In genomic region chr11:57011691-57012039, GRCm38 (mm10) we compare ENCODE assay signal across 9 mouse cellular contexts. TPM values are rescaled to one million over a fixed set of nuclear protein-coding genes. Genes with fewer than 3 reads are reported as not detected.
DNase-seq lines count a peak whose midpoint lies in the region; ATAC-seq and TF ChIP-seq lines count a peak whose summit lies in the region.
"Had no signal": no experiment of that assay in that cellular context is flagged by ENCODE, and none has a peak within 500 bp of the region (broad histone marks: within the 10 kb centered on the region; RNA-seq: fewer than 3 reads in every experiment).

No protein-coding gene starts in this region.

- H3K4me2 ChIP-seq in lung, postnatal 0 days (replicated peaks; ENCODE audit: low read depth, low read length) = peak overlapping the region; percentile 19; the same call in 1 of the 2 replicates
- peak overlapping the region; percentile 69 for H3K4me2 ChIP-seq in heart, postnatal 0 days (ENCODE audit: low read depth, low read length)
- H3K4me2 ChIP-seq in neural tube, embryonic 12.5 days (replicated peaks) = peak overlapping the region; percentile 59

- no peaks in the 10 kb centered on the region for H3K36me3 ChIP-seq in lung, postnatal 0 days (ENCODE audit: insufficient read depth, low read length)
- H3K36me3 ChIP-seq in heart, postnatal 0 days (replicated peaks; ENCODE audit: control insufficient read depth, insufficient read depth, low read length) = no peaks in the 10 kb centered on the region
- H3K36me3 ChIP-seq in neural tube, embryonic 12.5 days = no peaks in the 10 kb centered on the region

- 4% methylated on average over 11 of the region's 11 CpGs for WGBS in lung, postnatal 0 days
- 7% methylated on average over 11 of the region's 11 CpGs for WGBS in lung, adult 2 months
- WGBS in heart, postnatal 0 days = 4% methylated on average over 11 of the region's 11 CpGs
- 4% methylated on average over 11 of the region's 11 CpGs for WGBS in neural tube, embryonic 12.5 days

- H3K4me1 ChIP-seq in lung, postnatal 0 days (ENCODE audit: insufficient read depth, low read depth, low read length) = no peaks in the 10 kb centered on the region
- no peaks in the 10 kb centered on the region for H3K4me1 ChIP-seq in lung, adult 2 months (ENCODE audit: control insufficient read depth, insufficient read depth, low read length)
- peaks cover 19% of the 10 kb centered on the region for H3K4me1 ChIP-seq in heart, postnatal 0 days (ENCODE audit: control insufficient read depth, insufficient read depth)
- H3K4me1 ChIP-seq in neural tube, embryonic 12.5 days = peaks cover 3% of the 10 kb centered on the region

- peak; percentile 15 for DNase-seq in lung, postnatal 0 days (ENCODE audit: low spot score)
- DNase-seq in lung, adult 2 months = no peak
- peak; percentile 23 for DNase-seq in heart, postnatal 0 days (ENCODE audit: low spot score)
- DNase-seq in left cerebral cortex, adult 2 months (ENCODE audit: extremely low spot score in 1 of 2, low spot score in 2 of 2) = peak; percentile 67 to 74
- DNase-seq in thymus, adult 18-20 months = no peak
- no peak for DNase-seq in adrenal gland, postnatal 25 days

- H3K27me3 ChIP-seq in lung, postnatal 0 days (replicated peaks; ENCODE audit: insufficient read depth, low read length) = no peaks in the 10 kb centered on the region
- peaks cover 4% of the 10 kb centered on the region; the same call in 1 of the 2 replicates for H3K27me3 ChIP-seq in heart, postnatal 0 days (ENCODE audit: control insufficient read depth, insufficient read depth, low read length)
- no peaks in the 10 kb centered on the region for H3K27me3 ChIP-seq in neural tube, embryonic 12.5 days (replicated peaks)

- TF ChIP-seq CTCF in lung, postnatal 0 days (IDR thresholded peaks at IDR 0.05) = no peak
- TF ChIP-seq CTCF in lung, adult 2 months (IDR thresholded peaks at IDR 0.05; ENCODE audit: insufficient read depth, low read length) = no peak
- no peak for TF ChIP-seq CTCF in heart, postnatal 0 days (IDR thresholded peaks at IDR 0.05; ENCODE audit: low read depth)
- TF ChIP-seq CTCF in left cerebral cortex, adult 2 months (IDR thresholded peaks at IDR 0.05) = no peak

- intact Hi-C loops in left cerebral cortex, adult 2 months (cut with DNase I) = loop anchor here (5.0 to 10.0 kb wide), 5 partner anchors 183 to 854 kb away; no protein-coding TSS in a partner anchor

- no peak overlapping the region for H3K4me3 ChIP-seq in lung, postnatal 0 days (ENCODE audit: low read depth, low read length)
- no peak overlapping the region for H3K4me3 ChIP-seq in lung, adult 2 months (replicated peaks; ENCODE audit: extremely low read depth, low read depth, low read length)
- H3K4me3 ChIP-seq in heart, postnatal 0 days (ENCODE audit: low read depth, low read length) = peak overlapping the region; percentile 42
- peak overlapping the region; percentile 66 for H3K4me3 ChIP-seq in left cerebral cortex, adult 2 months
- H3K4me3 ChIP-seq in neural tube, embryonic 12.5 days = peak overlapping the region; percentile 34

- no peak for TF ChIP-seq POLR2A in lung, adult 2 months (IDR thresholded peaks at IDR 0.05; ENCODE audit: borderline replicate concordance, extremely low read depth, low read depth, low read length)

- no peaks in the 10 kb centered on the region for H3K9me3 ChIP-seq in lung, postnatal 0 days (ENCODE audit: low read length)
- H3K9me3 ChIP-seq in heart, postnatal 0 days (replicated peaks; ENCODE audit: control insufficient read depth, low read length) = no peaks in the 10 kb centered on the region
- H3K9me3 ChIP-seq in neural tube, embryonic 12.5 days = no peaks in the 10 kb centered on the region

- no peak overlapping the region for H3K27ac ChIP-seq in lung, postnatal 0 days (ENCODE audit: low read length)
- no peak overlapping the region for H3K27ac ChIP-seq in heart, postnatal 0 days (ENCODE audit: low read depth)
- peak overlapping the region; percentile 91 for H3K27ac ChIP-seq in left cerebral cortex, adult 2 months
- H3K27ac ChIP-seq in neural tube, embryonic 12.5 days = no peak overlapping the region

- no peak for TF ChIP-seq EP300 in lung, postnatal 0 days (IDR thresholded peaks at IDR 0.05)
- no peak for TF ChIP-seq EP300 in heart, postnatal 0 days (IDR thresholded peaks at IDR 0.05; ENCODE audit: low read depth)

- ATAC-seq in lung, postnatal 0 days = no peak
- ATAC-seq in heart, postnatal 0 days (ENCODE audit: insufficient read depth, low read depth) = no peak; the same call in 1 of the 2 replicates
- no peak for ATAC-seq in neural tube, embryonic 12.5 days (ENCODE audit: low FRiP score, low read depth)
- no peak for ATAC-seq in activated CD4-positive, CD25-positive, alpha-beta regulatory T cell, adult 4 months

- H3K9ac ChIP-seq in lung, postnatal 0 days (replicated peaks; ENCODE audit: low read depth) = no peak overlapping the region
- peak overlapping the region; percentile 40 for H3K9ac ChIP-seq in heart, postnatal 0 days (replicated peaks; ENCODE audit: low read depth, low read length)
- H3K9ac ChIP-seq in neural tube, embryonic 12.5 days = peak overlapping the region; percentile 45

RNA-seq across cellular contexts. Expression of gene Gria1, which starts 0.5 kb away (rescaled TPM):
- polyA plus RNA-seq in lung, postnatal 0 days (2015; fragmentation: Nextera tagmentation; extraction: Ambion mirVana) = 1.2 TPM in 2 replicates
- 3.6 and 5.7 TPM in 2 replicates for polyA plus RNA-seq in lung, adult 2 months (2012; rRNA removed)
- total RNA-seq in heart, postnatal 0 days (2014; rRNA removed; ENCODE audit: low replicate concordance) = 5.6 and 17.9 TPM in 2 replicates
- 2.0 and 2.1 TPM in 2 replicates for polyA plus RNA-seq in heart, postnatal 0 days (2015; fragmentation: Nextera tagmentation; extraction: Ambion mirVana)
- 100 to 1,000 TPM; 225 to 245 TPM for total RNA-seq in left cerebral cortex, adult 2 months (2021)
- polyA plus RNA-seq in neural tube, embryonic 12.5 days (2016; fragmentation: Nextera tagmentation; extraction: Ambion mirVana) = 10.8 and 10.9 TPM in 2 replicates
- 0.24 TPM in 1 of 2 replicates, not detected in the other for total RNA-seq in adrenal gland, postnatal 25 days (2021)
- not detected for polyA plus RNA-seq in activated CD4-positive, CD25-positive, alpha-beta regulatory T cell, adult 4 months (2017; shearing (Covaris generic))
- total RNA-seq: hematopoietic stem cell, adult 5-6 weeks had no signal

Comparison
In these comparisons a context has a peak if more than half of its experiments do, and no peak if none do; other contexts are left out.
1. DNase-seq: peak in lung, postnatal 0 days (single experiment), heart, postnatal 0 days (single experiment) and left cerebral cortex, adult 2 months (2 of 2); none in lung, adult 2 months (single experiment), thymus, adult 18-20 months (0 of 2) and adrenal gland, postnatal 25 days (single experiment).
2. H3K4me2 ChIP-seq: peak in every context shown above with its lines; median percentile 69 in heart, postnatal 0 days; 59 in neural tube, embryonic 12.5 days; 19 in lung, postnatal 0 days.
3. H3K4me3 ChIP-seq: peak in heart, postnatal 0 days (single experiment), left cerebral cortex, adult 2 months (single experiment) and neural tube, embryonic 12.5 days (single experiment); none in lung, postnatal 0 days (single experiment) and lung, adult 2 months (single experiment).